In genomic region chr12:73964291-73965281, GRCm38 (mm10) we compare ENCODE assay signal across 8 mouse cellular contexts. TPM values are rescaled to one million over a fixed set of nuclear protein-coding genes. Genes with fewer than 3 reads are reported as not detected.
A peak's percentile ranks its signal among the peaks of the same experiment; 100 is the strongest.
DNase-seq lines count a peak whose midpoint lies in the region; ATAC-seq lines count a peak whose summit lies in the region.

TSS of gene Snapc1 (plus strand) at chr12:73964481.

- DNase-seq in adipocyte (ENCODE audit: low spot score) = peak; percentile 97
- DNase-seq in embryo, embryonic 10 days (ENCODE audit: low spot score) = peak; percentile 99
- peak; percentile 93 for DNase-seq in gastrocnemius, postnatal 10 days
- peak; percentile 100 for DNase-seq in induced T-regulatory cell, adult 2 months (ENCODE audit: low read depth)
- DNase-seq in left cerebral cortex, adult 9 months (ENCODE audit: low spot score in 2 of 2) = peak; percentile 92 to 98
- DNase-seq in right cerebral cortex, postnatal 14 days = peak; percentile 98
- peak; percentile 96 to 97 for DNase-seq in urinary bladder, postnatal 36 days (ENCODE audit: low spot score in 2 of 2)

- peak; percentile 99 for ATAC-seq in megakaryocyte progenitor cell, adult 5-6 weeks (replicated peaks; ENCODE audit: poor library complexity)

RNA-seq across cellular contexts. Expression of gene Snapc1, which starts in this region (rescaled TPM):
- total RNA-seq in gastrocnemius, postnatal 10 days (2021) = 1 to 10 TPM; 5.3 to 8.2 TPM
- 6.4 and 8.7 TPM in 2 replicates for total RNA-seq in megakaryocyte progenitor cell, adult 5-6 weeks (2015)
- 13.4 and 13.5 TPM in 2 replicates for total RNA-seq in megakaryocyte progenitor cell, adult 5-6 weeks (2017)

Comparison
In these comparisons a context has a peak if more than half of its experiments do, and no peak if none do; other contexts are left out.
1. Peak in every context shown above with its lines: DNase-seq and ATAC-seq.